Mouse (Mus musculus): ENCODE measurements around the gene Gramd1b. TPM values are rescaled to one million over a fixed set of nuclear protein-coding genes. Genes with fewer than 3 reads are reported as not detected.
"Not testable (repeated sequence)": the region's sequence is repeated elsewhere in the genome, so short reads cannot be mapped to it uniquely, and the experiment has no call there.

Gene Gramd1b
- polyA plus RNA-seq, 1 experiment from 2014 or later = 2.4 TPM

DNA sequence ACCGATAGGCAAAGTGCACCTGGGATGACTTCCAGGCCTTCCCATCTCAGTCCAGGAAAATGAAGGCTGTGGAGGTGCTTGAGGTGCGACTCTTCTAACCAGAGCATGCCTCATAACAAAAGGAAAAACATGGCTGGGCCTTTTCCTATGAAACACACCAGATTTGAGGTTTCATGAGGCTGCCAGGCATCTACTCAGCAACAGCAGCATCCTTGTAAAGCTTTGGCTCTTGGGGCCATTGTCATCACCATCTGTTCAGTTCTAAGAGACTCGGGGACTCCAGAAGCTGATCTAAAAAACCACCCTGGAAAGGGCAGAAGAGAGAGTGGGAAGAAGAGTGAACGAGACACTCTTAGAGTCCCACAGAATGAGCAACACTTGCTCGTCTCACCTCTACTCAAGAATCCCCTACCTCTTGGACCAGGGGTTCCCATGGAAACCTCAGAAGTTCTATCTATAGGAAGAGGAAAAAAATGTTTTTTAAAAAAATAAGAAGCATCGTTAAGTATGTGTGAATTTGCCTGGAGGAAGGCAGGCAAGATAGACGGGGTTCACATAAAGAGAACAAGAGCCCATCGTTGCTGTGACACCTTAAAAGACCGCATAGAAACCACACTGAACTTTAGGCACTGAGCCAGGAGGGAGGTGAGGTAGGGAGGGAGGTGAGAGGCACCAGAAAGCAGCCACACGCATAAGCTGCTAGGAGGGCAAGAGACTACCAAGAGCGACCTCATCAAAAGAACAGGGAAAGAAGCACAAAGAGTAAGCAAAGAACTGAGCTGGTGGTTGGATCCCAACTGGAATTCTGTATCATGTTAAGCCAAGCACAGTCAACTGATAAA lies 25.5 kb downstream of the Gramd1b start:
- H3K27ac ChIP-seq (replicated peaks) = no peak overlapping the region
- H3K36me3 ChIP-seq (replicated peaks) = no peaks in the 10 kb centered on the region
- no peaks in the 10 kb centered on the region for H3K9me3 ChIP-seq
- H3K4me3 ChIP-seq = no peak overlapping the region
- no peaks in the 10 kb centered on the region for H3K4me1 ChIP-seq
- H3K27me3 ChIP-seq (replicated peaks; ENCODE audit: low read depth, poor library complexity, severe bottlenecking) = no peaks in the 10 kb centered on the region
- WGBS = 80% methylated on average over 11 of the region's 11 CpGs
- DNase-seq (ENCODE audit: low spot score) = no peak

- Histone ChIP-seq H3K4me3 (no peak overlapping the region), H3K36me3 (replicated peaks) (no peaks in the 10 kb centered on the region), H3K9me3 (no peaks in the 10 kb centered on the region), H3K27ac (replicated peaks) (no peak overlapping the region), H3K27me3 (replicated peaks; ENCODE audit: low read depth, poor library complexity, severe bottlenecking) (no peaks in the 10 kb centered on the region), H3K4me1 (no peaks in the 10 kb centered on the region)
- no peak for DNase-seq (ENCODE audit: low spot score)
- 88% methylated on average over 5 of the region's 5 CpGs for WGBS
These were observed 26.3 kb downstream of the Gramd1b start for GRCm38 (mm10) chr9:40504886-40505285.

GRCm38 (mm10) chr9:40500691-40501090 lies 30.5 kb downstream of the Gramd1b start:
- H3K4me1 ChIP-seq = no peaks in the 10 kb centered on the region
- H3K4me3 ChIP-seq = no peak overlapping the region
- H3K9me3 ChIP-seq = no peaks in the 10 kb centered on the region
- H3K27ac ChIP-seq (replicated peaks) = no peak overlapping the region
- no peaks in the 10 kb centered on the region for H3K27me3 ChIP-seq (replicated peaks; ENCODE audit: low read depth, poor library complexity, severe bottlenecking)
- DNase-seq (ENCODE audit: low spot score) = no peak
- no peaks in the 10 kb centered on the region for H3K36me3 ChIP-seq (replicated peaks)

DNA sequence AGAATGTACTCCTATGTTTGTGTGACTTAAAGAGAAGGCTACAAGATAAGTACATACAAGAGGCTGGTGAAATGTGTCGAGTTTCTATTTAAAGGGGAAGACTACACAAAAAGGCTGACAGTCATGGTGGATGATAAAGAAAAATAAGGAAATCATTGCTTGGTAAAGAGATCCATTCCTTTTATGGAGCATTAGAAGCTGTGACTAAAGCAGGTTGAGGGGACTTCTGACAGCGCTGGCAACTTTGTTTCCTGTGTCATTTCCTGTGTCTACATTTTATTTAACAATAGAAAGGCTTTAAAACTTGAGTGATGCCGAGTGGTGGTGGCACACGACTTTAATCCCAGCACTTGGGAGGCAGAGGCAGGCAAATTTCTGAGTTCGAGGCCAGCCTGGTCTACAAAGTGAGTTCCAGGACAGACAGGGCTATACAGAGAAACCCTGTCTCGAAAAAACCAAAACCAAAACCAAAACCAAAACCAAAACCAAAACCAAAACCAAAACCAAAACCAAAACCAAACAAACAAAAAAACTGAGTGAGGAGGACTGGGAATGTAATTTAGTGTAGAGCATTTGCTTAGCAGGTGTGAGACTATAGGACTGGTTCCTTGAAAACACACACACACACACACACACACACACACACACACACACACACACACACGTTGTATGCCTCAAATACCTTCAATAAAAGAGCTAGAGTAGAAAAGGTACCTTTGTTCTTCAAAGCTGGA lies 48.7 kb downstream of the Gramd1b start:
- not testable (repeated sequence) for H3K27ac ChIP-seq (replicated peaks); DNase-seq (ENCODE audit: low spot score); H3K4me3 ChIP-seq; H3K4me1 ChIP-seq; H3K27me3 ChIP-seq (replicated peaks; ENCODE audit: low read depth, poor library complexity, severe bottlenecking); H3K9me3 ChIP-seq; H3K36me3 ChIP-seq (replicated peaks)
- 74% methylated on average over 7 of the region's 7 CpGs for WGBS

GRCm38 (mm10) chr9:40481271-40481670 lies 49.9 kb downstream of the Gramd1b start:
- H3K9me3 ChIP-seq = no peaks in the 10 kb centered on the region
- no peaks in the 10 kb centered on the region for H3K27me3 ChIP-seq (replicated peaks; ENCODE audit: low read depth, poor library complexity, severe bottlenecking)
- no peak for DNase-seq (ENCODE audit: low spot score)
- no peak overlapping the region for H3K27ac ChIP-seq (replicated peaks)
- H3K4me1 ChIP-seq = no peaks in the 10 kb centered on the region
- H3K4me3 ChIP-seq = no peak overlapping the region
- 60% methylated on average over 3 of the region's 3 CpGs for WGBS
- no peaks in the 10 kb centered on the region for H3K36me3 ChIP-seq (replicated peaks)

- no peaks in the 10 kb centered on the region for H3K36me3 ChIP-seq (replicated peaks)
- H3K4me1 ChIP-seq = no peaks in the 10 kb centered on the region
- WGBS = 44% methylated on average over 4 of the region's 4 CpGs
- no peak overlapping the region for H3K4me3 ChIP-seq
- no peaks in the 10 kb centered on the region for H3K9me3 ChIP-seq
- no peaks in the 10 kb centered on the region for H3K27me3 ChIP-seq (replicated peaks; ENCODE audit: low read depth, poor library complexity, severe bottlenecking)
- peak; percentile 52 for DNase-seq (ENCODE audit: low spot score)
- no peak overlapping the region for H3K27ac ChIP-seq (replicated peaks)
These were observed 51.9 kb downstream of the Gramd1b start for GRCm38 (mm10) chr9:40479333-40479732.

GRCm38 (mm10) chr9:40478146-40478900 lies 52.9 kb downstream of the Gramd1b start:
- Histone ChIP-seq H3K9me3 (no peaks in the 10 kb centered on the region), H3K4me3 (no peak overlapping the region), H3K27ac (replicated peaks) (no peak overlapping the region), H3K36me3 (replicated peaks) (no peaks in the 10 kb centered on the region), H3K27me3 (replicated peaks; ENCODE audit: low read depth, poor library complexity, severe bottlenecking) (no peaks in the 10 kb centered on the region), H3K4me1 (no peaks in the 10 kb centered on the region)
- DNase-seq (ENCODE audit: low spot score) = no peak
- 88% methylated on average over 9 of the region's 9 CpGs for WGBS

GRCm38 (mm10) chr9:40477611-40478010 lies 53.6 kb downstream of the Gramd1b start:
- Histone ChIP-seq H3K4me1 (no peaks in the 10 kb centered on the region), H3K27me3 (replicated peaks; ENCODE audit: low read depth, poor library complexity, severe bottlenecking) (no peaks in the 10 kb centered on the region), H3K4me3 (no peak overlapping the region), H3K36me3 (replicated peaks) (no peaks in the 10 kb centered on the region), H3K27ac (replicated peaks) (no peak overlapping the region), H3K9me3 (no peaks in the 10 kb centered on the region)
- 83% methylated on average over 2 of the region's 2 CpGs for WGBS
- no peak for DNase-seq (ENCODE audit: low spot score)

- H3K36me3 ChIP-seq (replicated peaks) = no peaks in the 10 kb centered on the region
- H3K27ac ChIP-seq (replicated peaks) = no peak overlapping the region
- WGBS = 88% methylated on average over 11 of the region's 11 CpGs
- no peak overlapping the region for H3K4me3 ChIP-seq
- H3K9me3 ChIP-seq = no peaks in the 10 kb centered on the region
- no peaks in the 10 kb centered on the region for H3K4me1 ChIP-seq
- no peak for DNase-seq (ENCODE audit: low spot score)
- no peaks in the 10 kb centered on the region for H3K27me3 ChIP-seq (replicated peaks; ENCODE audit: low read depth, poor library complexity, severe bottlenecking)
These were observed 55.1 kb downstream of the Gramd1b start for GRCm38 (mm10) chr9:40476098-40476497.

GRCm38 (mm10) chr9:40472961-40473510 lies 58.1 kb downstream of the Gramd1b start:
- no peaks in the 10 kb centered on the region for H3K4me1 ChIP-seq
- H3K4me3 ChIP-seq = no peak overlapping the region
- no peaks in the 10 kb centered on the region for H3K27me3 ChIP-seq (replicated peaks; ENCODE audit: low read depth, poor library complexity, severe bottlenecking)
- DNase-seq (ENCODE audit: low spot score) = no peak
- H3K9me3 ChIP-seq = no peaks in the 10 kb centered on the region
- H3K27ac ChIP-seq (replicated peaks) = no peak overlapping the region
- WGBS = 90% methylated on average over 9 of the region's 9 CpGs
- H3K36me3 ChIP-seq (replicated peaks) = no peaks in the 10 kb centered on the region

DNA sequence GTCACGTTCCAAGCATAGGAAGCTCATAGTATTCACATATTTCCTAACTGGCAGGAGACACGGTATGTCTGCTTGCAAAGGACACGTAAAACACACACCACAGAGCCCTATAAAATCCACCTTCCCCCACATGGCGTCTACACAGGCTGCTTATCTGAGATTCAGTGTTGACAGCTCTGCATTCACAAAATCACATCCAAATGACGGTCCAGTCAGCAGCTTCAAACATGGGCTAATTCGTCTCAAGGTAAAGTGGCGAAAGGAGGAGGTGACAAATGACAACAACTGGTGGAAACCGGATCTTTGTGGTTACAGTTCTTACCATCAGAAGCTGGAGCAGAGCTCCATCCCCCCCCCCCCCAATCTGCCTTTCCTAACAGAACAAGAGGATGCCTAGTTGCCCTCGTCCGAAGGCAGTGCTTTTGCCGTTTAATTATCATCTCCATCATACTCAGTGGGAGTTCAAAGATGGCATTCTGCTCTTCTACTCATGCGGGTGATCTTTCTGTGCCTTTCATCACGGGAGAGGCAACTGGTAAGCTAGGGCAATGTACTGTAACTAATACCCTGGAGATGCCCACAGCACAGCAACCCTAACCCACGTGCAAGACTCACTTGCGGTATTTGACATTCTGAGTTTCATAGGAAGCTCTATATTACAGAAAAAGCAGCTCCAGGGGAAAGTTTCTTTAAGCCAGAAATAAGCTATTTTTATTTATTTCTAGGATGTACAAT lies 61.6 kb downstream of the Gramd1b start:
- Histone ChIP-seq H3K4me3 (no peak overlapping the region), H3K9me3 (no peaks in the 10 kb centered on the region), H3K27ac (replicated peaks) (no peak overlapping the region), H3K4me1 (no peaks in the 10 kb centered on the region), H3K36me3 (replicated peaks) (no peaks in the 10 kb centered on the region), H3K27me3 (replicated peaks; ENCODE audit: low read depth, poor library complexity, severe bottlenecking) (0 out of 2 replicates have a peak, but pooled peaks cover 9% of the 10 kb centered on the region)
- WGBS = 78% methylated on average over 15 of the region's 15 CpGs
- no peak for DNase-seq (ENCODE audit: low spot score)

DNA sequence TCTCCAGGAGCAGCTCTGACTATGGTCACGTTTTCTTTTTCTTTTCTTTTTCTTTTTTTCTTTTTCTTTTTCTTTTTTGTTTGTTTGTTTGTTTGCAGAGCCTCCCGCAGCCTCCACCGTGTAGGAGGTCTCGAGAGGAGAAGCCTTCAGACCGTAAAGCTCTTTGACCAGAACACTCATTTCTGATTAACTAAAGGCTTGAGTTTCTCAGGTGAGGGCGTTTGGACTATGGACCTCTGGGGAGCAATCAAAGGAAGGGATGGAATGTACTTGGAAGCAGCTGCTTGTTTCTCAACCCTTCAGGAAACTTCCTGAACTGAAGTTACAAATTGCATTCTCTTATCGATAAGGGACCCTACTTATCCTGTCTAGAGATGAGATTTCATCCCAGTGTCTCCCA lies 64.4 kb downstream of the Gramd1b start:
- no peak overlapping the region for H3K27ac ChIP-seq (replicated peaks)
- DNase-seq (ENCODE audit: low spot score) = no peak
- WGBS = 70% methylated on average over 7 of the region's 7 CpGs
- no peaks in the 10 kb centered on the region for H3K9me3 ChIP-seq
- H3K36me3 ChIP-seq (replicated peaks) = no peaks in the 10 kb centered on the region
- 0 out of 2 replicates have a peak, but pooled peaks cover 9% of the 10 kb centered on the region for H3K27me3 ChIP-seq (replicated peaks; ENCODE audit: low read depth, poor library complexity, severe bottlenecking)
- no peaks in the 10 kb centered on the region for H3K4me1 ChIP-seq
- H3K4me3 ChIP-seq = no peak overlapping the region

All from embryonic facial prominence, embryonic 10.5 days (tissue).